Mouse (Mus musculus): ENCODE results near the gene Cnih3. TPM values are rescaled to one million over a fixed set of nuclear protein-coding genes. Genes with fewer than 3 reads are reported as not detected.

Cnih3 gene
- polyA plus RNA-seq, 1 experiment from 2014 or later = 0.33 TPM

DNA sequence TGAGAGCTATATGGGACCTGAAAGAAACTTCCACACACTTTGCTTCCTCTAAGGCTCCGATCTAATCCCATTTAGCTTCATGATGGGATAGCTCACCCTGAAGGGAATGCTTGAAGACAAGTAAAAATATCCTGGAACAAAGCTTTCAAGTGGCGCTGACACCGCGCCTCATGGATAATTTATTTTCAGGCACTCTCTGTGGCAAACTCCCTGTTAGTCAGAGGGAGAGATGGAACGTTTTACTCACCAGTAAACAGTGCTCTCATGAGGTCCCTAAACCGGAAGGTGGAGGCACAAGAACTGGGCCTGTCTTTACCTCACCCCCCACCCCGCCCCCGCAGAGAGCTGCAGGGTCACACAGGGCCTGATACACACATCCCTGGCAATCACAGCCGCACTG is 64.4 kb downstream of the Cnih3 start:
- H3K9me3 ChIP-seq (replicated peaks) = no peaks in the 10 kb centered on the region
- DNase-seq (ENCODE audit: low spot score) = no peak
- H3K27me3 ChIP-seq (ENCODE audit: low read depth, poor library complexity, severe bottlenecking) = no peaks in the 10 kb centered on the region
- H3K36me3 ChIP-seq = no peaks in the 10 kb centered on the region
- 81% methylated on average over 9 of the region's 9 CpGs for WGBS
- no peak overlapping the region for H3K27ac ChIP-seq
- no peak overlapping the region for H3K4me3 ChIP-seq
- peaks cover 6% of the 10 kb centered on the region for H3K4me1 ChIP-seq

DNA sequence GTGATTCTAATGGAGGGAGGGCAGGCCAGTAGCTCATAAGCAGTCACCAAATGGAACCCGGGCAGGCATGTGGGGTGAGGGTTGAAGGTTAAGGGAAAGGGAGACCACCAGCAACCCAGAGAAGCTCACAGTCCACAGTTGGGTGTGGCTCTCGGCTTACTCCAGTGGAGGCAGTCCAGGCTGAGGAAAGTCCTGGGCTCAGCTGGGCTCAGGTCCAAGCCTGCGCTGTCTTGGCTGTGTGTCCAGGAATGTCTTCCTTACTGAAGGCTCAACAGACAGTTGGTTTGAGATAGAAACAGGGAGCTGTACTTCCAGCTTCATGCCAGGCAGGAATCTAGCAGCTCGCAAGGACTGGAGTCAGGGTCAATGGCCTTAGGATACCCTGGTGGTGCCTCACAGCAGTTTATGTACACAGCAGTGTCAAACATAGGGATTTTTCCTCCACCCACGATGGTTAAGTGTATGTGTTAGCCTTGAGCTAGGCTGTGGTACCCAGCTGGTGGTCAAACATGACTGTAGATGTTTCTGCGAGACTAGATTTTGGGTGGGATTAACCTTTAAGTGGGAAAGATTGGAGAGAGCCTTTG is 65.6 kb downstream of the Cnih3 start:
- no peaks in the 10 kb centered on the region for H3K27me3 ChIP-seq (ENCODE audit: low read depth, poor library complexity, severe bottlenecking)
- H3K4me3 ChIP-seq = no peak overlapping the region
- no peak overlapping the region for H3K27ac ChIP-seq
- H3K4me1 ChIP-seq = peaks cover 6% of the 10 kb centered on the region
- H3K9me3 ChIP-seq (replicated peaks) = no peaks in the 10 kb centered on the region
- DNase-seq (ENCODE audit: low spot score) = no peak
- no peaks in the 10 kb centered on the region for H3K36me3 ChIP-seq
- WGBS = 87% methylated on average over 6 of the region's 6 CpGs

GRCm38 (mm10) chr1:181420080-181420536 is 67.7 kb downstream of the Cnih3 start:
- Histone ChIP-seq H3K27me3 (ENCODE audit: low read depth, poor library complexity, severe bottlenecking) (no peaks in the 10 kb centered on the region), H3K27ac (no peak overlapping the region), H3K4me1 (peaks cover 6% of the 10 kb centered on the region), H3K4me3 (no peak overlapping the region), H3K9me3 (replicated peaks) (no peaks in the 10 kb centered on the region), H3K36me3 (no peaks in the 10 kb centered on the region)
- DNase-seq (ENCODE audit: low spot score) = no peak
- 78% methylated on average over 11 of the region's 11 CpGs for WGBS

DNA sequence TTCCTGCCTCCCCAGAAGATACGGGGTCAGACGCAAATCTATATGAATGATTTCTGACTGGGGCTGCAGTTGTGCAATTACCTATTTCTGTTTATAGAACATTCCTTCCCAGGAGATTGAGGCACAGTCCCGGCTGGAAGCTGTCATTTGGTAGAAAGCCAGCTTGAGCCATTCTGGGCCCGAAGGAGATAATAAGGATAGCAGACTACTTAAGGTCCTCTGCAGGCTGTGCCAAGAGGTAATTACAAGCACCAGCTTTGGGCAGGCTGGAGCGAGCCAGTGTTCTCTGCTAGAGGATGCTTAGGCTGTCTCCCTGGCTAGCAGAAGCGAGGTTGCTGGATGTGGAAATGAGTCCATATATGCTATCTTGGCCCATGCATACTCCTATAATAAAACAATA is 70.4 kb downstream of the Cnih3 start:
- no peaks in the 10 kb centered on the region for H3K36me3 ChIP-seq
- H3K9me3 ChIP-seq (replicated peaks) = no peaks in the 10 kb centered on the region
- no peak for DNase-seq (ENCODE audit: low spot score)
- 80% methylated on average over 6 of the region's 6 CpGs for WGBS
- no peaks in the 10 kb centered on the region for H3K27me3 ChIP-seq (ENCODE audit: low read depth, poor library complexity, severe bottlenecking)
- peaks cover 11% of the 10 kb centered on the region for H3K4me1 ChIP-seq
- H3K27ac ChIP-seq = no peak overlapping the region
- H3K4me3 ChIP-seq = no peak overlapping the region

- Histone ChIP-seq H3K27ac (no peak overlapping the region), H3K4me1 (peaks cover 5% of the 10 kb centered on the region), H3K4me3 (no peak overlapping the region), H3K9me3 (replicated peaks) (no peaks in the 10 kb centered on the region), H3K27me3 (ENCODE audit: low read depth, poor library complexity, severe bottlenecking) (no peaks in the 10 kb centered on the region), H3K36me3 (no peaks in the 10 kb centered on the region)
- no peak for DNase-seq (ENCODE audit: low spot score)
- 93% methylated on average over 3 of the region's 3 CpGs for WGBS
These were observed 72.5 kb downstream of the Cnih3 start for GRCm38 (mm10) chr1:181424922-181425321.

DNA sequence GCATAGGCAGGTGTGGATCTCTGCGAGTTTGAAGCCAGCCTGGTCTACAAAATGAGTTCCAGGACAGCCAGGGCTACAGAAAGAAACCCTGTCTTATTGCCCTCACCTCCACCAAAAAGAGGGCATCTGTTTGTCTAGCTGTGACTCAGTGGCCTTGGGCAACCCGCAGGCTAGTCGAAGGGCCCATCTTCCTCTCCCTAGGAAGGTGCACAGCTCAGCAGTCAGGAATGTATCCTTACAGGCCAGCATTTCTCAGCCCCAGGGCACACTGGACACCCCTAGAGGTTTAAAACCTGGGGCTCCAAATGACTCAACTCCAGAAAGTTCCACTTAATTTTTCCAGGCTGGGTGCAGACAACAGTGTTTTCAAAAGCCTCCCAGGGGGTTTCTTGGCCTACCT is 73.0 kb downstream of the Cnih3 start:
- no peak overlapping the region for H3K4me3 ChIP-seq
- WGBS = 87% methylated on average over 3 of the region's 3 CpGs
- H3K27ac ChIP-seq = no peak overlapping the region
- no peaks in the 10 kb centered on the region for H3K27me3 ChIP-seq (ENCODE audit: low read depth, poor library complexity, severe bottlenecking)
- no peak for DNase-seq (ENCODE audit: low spot score)
- H3K9me3 ChIP-seq (replicated peaks) = no peaks in the 10 kb centered on the region
- H3K4me1 ChIP-seq = peaks cover 5% of the 10 kb centered on the region
- no peaks in the 10 kb centered on the region for H3K36me3 ChIP-seq

DNA sequence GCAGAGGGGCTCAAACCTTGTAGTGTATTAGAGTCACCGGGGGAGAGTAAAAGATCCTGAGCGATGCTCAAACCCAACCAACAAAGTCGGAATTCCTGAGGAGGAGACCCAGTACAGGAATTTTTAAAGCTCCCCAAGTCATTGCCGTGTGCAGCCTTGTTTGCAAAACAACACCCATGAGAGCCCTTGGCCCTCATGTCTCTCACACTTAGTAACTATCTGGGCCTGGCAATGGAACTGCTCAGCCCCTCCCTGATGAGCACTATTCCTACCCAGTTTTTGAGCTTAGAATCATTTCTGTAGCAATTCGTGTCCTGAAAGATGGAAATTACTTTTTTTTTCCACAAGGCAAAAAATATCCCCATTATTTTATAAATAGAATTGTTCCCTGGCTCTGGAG is 74.0 kb downstream of the Cnih3 start:
- Histone ChIP-seq H3K36me3 (no peaks in the 10 kb centered on the region), H3K27ac (no peak overlapping the region), H3K4me3 (no peak overlapping the region), H3K9me3 (replicated peaks) (no peaks in the 10 kb centered on the region), H3K4me1 (peaks cover 5% of the 10 kb centered on the region), H3K27me3 (ENCODE audit: low read depth, poor library complexity, severe bottlenecking) (no peaks in the 10 kb centered on the region)
- DNase-seq (ENCODE audit: low spot score) = no peak
- 86% methylated on average over 5 of the region's 5 CpGs for WGBS

- WGBS = 95% methylated on average over 5 of the region's 5 CpGs
- Histone ChIP-seq H3K27ac (no peak overlapping the region), H3K9me3 (replicated peaks) (no peaks in the 10 kb centered on the region)
These were observed 80.8 kb downstream of the Cnih3 start for GRCm38 (mm10) chr1:181433263-181433662.

GRCm38 (mm10) chr1:181435414-181435813 is 83.0 kb downstream of the Cnih3 start:
- Histone ChIP-seq H3K27ac (peak overlapping the region; percentile 10; the same call in 1 of the 2 replicates), H3K36me3 (no peaks in the 10 kb centered on the region), H3K4me3 (no peak overlapping the region), H3K4me1 (no peaks in the 10 kb centered on the region), H3K27me3 (ENCODE audit: low read depth, poor library complexity, severe bottlenecking) (no peaks in the 10 kb centered on the region), H3K9me3 (replicated peaks) (no peaks in the 10 kb centered on the region)
- WGBS = 84% methylated on average over 5 of the region's 5 CpGs
- no peak for DNase-seq (ENCODE audit: low spot score)

More at GRCm38 (mm10) chr1:181433263-181433662, 80.8 kb downstream of the Cnih3 start:
- Histone ChIP-seq H3K4me3 (no peak overlapping the region), H3K27me3 (ENCODE audit: low read depth, poor library complexity, severe bottlenecking) (no peaks in the 10 kb centered on the region), H3K4me1 (no peaks in the 10 kb centered on the region), H3K36me3 (no peaks in the 10 kb centered on the region)
- no peak for DNase-seq (ENCODE audit: low spot score)

- Histone ChIP-seq H3K36me3 (no peaks in the 10 kb centered on the region), H3K4me1 (no peaks in the 10 kb centered on the region), H3K27ac (no peak overlapping the region), H3K27me3 (ENCODE audit: low read depth, poor library complexity, severe bottlenecking) (no peaks in the 10 kb centered on the region), H3K9me3 (replicated peaks) (no peaks in the 10 kb centered on the region), H3K4me3 (no peak overlapping the region)
- DNase-seq (ENCODE audit: low spot score) = no peak
- WGBS = 84% methylated on average over 8 of the region's 8 CpGs
These were observed 88.7 kb downstream of the Cnih3 start for GRCm38 (mm10) chr1:181440982-181441603.

DNA sequence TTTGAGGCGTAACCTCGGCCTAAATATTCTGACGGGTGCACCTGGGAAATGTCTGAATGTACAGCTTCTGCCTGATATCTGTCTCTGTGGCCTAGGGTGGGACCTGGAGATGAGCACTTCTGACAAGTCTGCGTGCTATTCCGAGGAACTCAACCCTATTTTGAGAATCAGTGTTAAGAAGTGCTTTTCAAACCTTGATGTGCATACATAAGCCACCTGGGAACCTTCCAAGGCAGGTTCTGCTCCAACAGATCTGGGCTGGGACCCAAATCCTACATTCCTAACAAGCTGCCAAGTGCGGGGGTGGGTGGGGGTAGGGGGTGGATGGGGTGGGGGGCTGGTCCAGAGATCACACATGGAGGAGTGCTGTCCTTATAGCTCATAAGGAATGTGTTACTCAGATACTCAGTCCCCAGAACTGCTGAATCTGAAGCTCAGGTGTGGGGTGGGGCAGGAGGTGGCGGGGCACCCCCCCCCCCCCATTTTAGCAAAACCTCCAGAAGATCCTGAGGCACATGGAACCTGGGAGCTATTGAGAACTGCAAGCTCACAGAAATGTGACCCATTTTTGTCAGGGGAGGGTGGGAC is 89.3 kb downstream of the Cnih3 start:
- H3K4me1 ChIP-seq = no peaks in the 10 kb centered on the region
- no peaks in the 10 kb centered on the region for H3K36me3 ChIP-seq
- WGBS = 88% methylated on average over 7 of the region's 7 CpGs
- H3K27ac ChIP-seq = no peak overlapping the region
- no peaks in the 10 kb centered on the region for H3K9me3 ChIP-seq (replicated peaks)
- H3K4me3 ChIP-seq = no peak overlapping the region
- DNase-seq (ENCODE audit: low spot score) = no peak
- no peaks in the 10 kb centered on the region for H3K27me3 ChIP-seq (ENCODE audit: low read depth, poor library complexity, severe bottlenecking)

GRCm38 (mm10) chr1:181445041-181445440 is 92.6 kb downstream of the Cnih3 start:
- H3K4me3 ChIP-seq = no peak overlapping the region
- H3K27ac ChIP-seq = no peak overlapping the region
- no peaks in the 10 kb centered on the region for H3K9me3 ChIP-seq (replicated peaks)
- no peak for DNase-seq (ENCODE audit: low spot score)
- 95% methylated on average over 5 of the region's 5 CpGs for WGBS
- H3K4me1 ChIP-seq = no peaks in the 10 kb centered on the region
- no peaks in the 10 kb centered on the region for H3K36me3 ChIP-seq
- no peaks in the 10 kb centered on the region for H3K27me3 ChIP-seq (ENCODE audit: low read depth, poor library complexity, severe bottlenecking)

- WGBS = 62% methylated on average over 1 of the region's 1 CpGs
- H3K9me3 ChIP-seq (replicated peaks) = no peaks in the 10 kb centered on the region
- no peaks in the 10 kb centered on the region for H3K4me1 ChIP-seq
- H3K27me3 ChIP-seq (ENCODE audit: low read depth, poor library complexity, severe bottlenecking) = no peaks in the 10 kb centered on the region
- no peak for DNase-seq (ENCODE audit: low spot score)
- H3K27ac ChIP-seq = no peak overlapping the region
- no peak overlapping the region for H3K4me3 ChIP-seq
- H3K36me3 ChIP-seq = no peaks in the 10 kb centered on the region
These were observed 93.3 kb downstream of the Cnih3 start for GRCm38 (mm10) chr1:181445630-181446257.
